Mouse (Mus musculus): ENCODE measurements around the gene Grid1. TPM values are rescaled to one million over a fixed set of nuclear protein-coding genes. Genes with fewer than 3 reads are reported as not detected.
A peak's percentile ranks its signal among the peaks of the same experiment; 100 is the strongest.

Gene Grid1
- polyA plus RNA-seq, 1 experiment: not detected

GRCm38 (mm10) chr14:34930040-34930719 is 110.3 kb downstream of the Grid1 start:
- H3K9me3 ChIP-seq: peaks cover 9% of the 10 kb centered on the region; the same call in 1 of the 2 replicates
- H3K4me1 ChIP-seq: no peaks in the 10 kb centered on the region
- no peak overlapping the region for H3K4me3 ChIP-seq (replicated peaks)
- H3K36me3 ChIP-seq (replicated peaks; ENCODE audit: low read length): no peaks in the 10 kb centered on the region
- H3K27me3 ChIP-seq (replicated peaks): no peaks in the 10 kb centered on the region
- TF ChIP-seq GATA1 (IDR thresholded peaks at IDR 0.05; ENCODE audit: borderline replicate concordance, low read length) (no peak), FLI1 (IDR thresholded peaks at IDR 0.05; ENCODE audit: low read length) (no peak)

DNA sequence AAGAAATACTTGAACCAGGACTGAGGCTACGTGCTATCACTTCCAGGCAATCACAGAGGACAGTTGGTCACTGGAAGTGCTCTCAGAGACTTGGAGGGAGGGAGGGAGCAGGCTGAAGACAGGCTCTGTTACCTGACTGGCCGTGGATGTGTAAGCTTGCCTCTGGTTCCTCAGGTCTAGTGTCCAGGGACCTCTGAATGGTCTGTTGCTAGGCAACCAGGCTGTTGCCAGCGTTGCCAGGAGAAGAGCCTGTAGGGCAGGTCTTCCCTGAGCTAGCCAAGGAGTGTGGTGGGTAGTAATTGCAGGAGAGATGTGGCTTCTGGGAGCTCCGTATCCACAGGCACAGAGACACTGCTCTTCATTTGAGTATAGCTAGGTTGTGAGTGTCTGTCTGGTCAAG is 113.3 kb downstream of the Grid1 start:
- Histone ChIP-seq H3K36me3 (replicated peaks; ENCODE audit: low read length) (no peaks in the 10 kb centered on the region), H3K27me3 (replicated peaks) (peaks cover 2% of the 10 kb centered on the region), H3K9me3 (peaks cover 6% of the 10 kb centered on the region; the same call in 1 of the 2 replicates), H3K4me3 (replicated peaks) (no peak overlapping the region), H3K4me1 (no peaks in the 10 kb centered on the region)
- TF ChIP-seq GATA1 (IDR thresholded peaks at IDR 0.05; ENCODE audit: borderline replicate concordance, low read length): no peak

GRCm38 (mm10) chr14:34936192-34936770 is 116.4 kb downstream of the Grid1 start:
- Histone ChIP-seq H3K27me3 (replicated peaks) (peaks cover 2% of the 10 kb centered on the region), H3K9me3 (0 out of 2 replicates have a peak, but pooled peaks cover 4% of the 10 kb centered on the region), H3K36me3 (replicated peaks; ENCODE audit: low read length) (no peaks in the 10 kb centered on the region), H3K4me3 (replicated peaks) (no peak overlapping the region), H3K4me1 (no peaks in the 10 kb centered on the region)
- TF ChIP-seq FLI1 (IDR thresholded peaks at IDR 0.05; ENCODE audit: low read length) (no peak), GATA1 (IDR thresholded peaks at IDR 0.05; ENCODE audit: borderline replicate concordance, low read length) (no peak)

GRCm38 (mm10) chr14:34944390-34944979 is 124.6 kb downstream of the Grid1 start:
- no peaks in the 10 kb centered on the region for H3K27me3 ChIP-seq (replicated peaks)
- no peak overlapping the region for H3K4me3 ChIP-seq (replicated peaks)
- no peaks in the 10 kb centered on the region for H3K4me1 ChIP-seq
- no peaks in the 10 kb centered on the region for H3K36me3 ChIP-seq (replicated peaks; ENCODE audit: low read length)
- H3K9me3 ChIP-seq: peaks cover 12% of the 10 kb centered on the region
- no peak for TF ChIP-seq GATA1 (IDR thresholded peaks at IDR 0.05; ENCODE audit: borderline replicate concordance, low read length)

- Histone ChIP-seq H3K9me3 (peaks cover 12% of the 10 kb centered on the region), H3K4me3 (replicated peaks) (peak overlapping the region; percentile 34), H3K36me3 (replicated peaks; ENCODE audit: low read length) (no peaks in the 10 kb centered on the region), H3K27me3 (replicated peaks) (no peaks in the 10 kb centered on the region), H3K4me1 (no peaks in the 10 kb centered on the region)
- no peak for TF ChIP-seq FLI1 (IDR thresholded peaks at IDR 0.05; ENCODE audit: low read length)
- TF ChIP-seq GATA1 (IDR thresholded peaks at IDR 0.05; ENCODE audit: borderline replicate concordance, low read length): no peak
Measured at GRCm38 (mm10) chr14:34945471-34946313, 125.8 kb downstream of the Grid1 start.

DNA sequence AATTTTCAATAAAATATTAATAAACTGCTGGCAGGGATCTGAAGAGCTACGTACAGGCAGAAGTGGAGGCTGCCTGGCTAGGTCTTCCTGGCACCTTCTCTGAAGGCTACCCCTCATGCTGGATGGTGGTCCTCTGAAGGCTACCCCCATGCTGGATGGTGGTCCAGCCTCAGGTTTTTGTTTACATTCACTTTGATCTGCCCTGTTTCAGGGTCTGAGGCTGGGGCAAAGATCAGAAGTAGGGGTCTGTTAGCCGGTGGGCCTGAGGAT is 126.3 kb downstream of the Grid1 start:
- no peak overlapping the region for H3K4me3 ChIP-seq (replicated peaks)
- TF ChIP-seq GATA1 (IDR thresholded peaks at IDR 0.05; ENCODE audit: borderline replicate concordance, low read length) (no peak), FLI1 (IDR thresholded peaks at IDR 0.05; ENCODE audit: low read length) (no peak)

GRCm38 (mm10) chr14:34948249-34948648 is 128.3 kb downstream of the Grid1 start:
- no peaks in the 10 kb centered on the region for H3K36me3 ChIP-seq (replicated peaks; ENCODE audit: low read length)

More for the DNA sequence above, 126.3 kb downstream of the Grid1 start:
- Histone ChIP-seq H3K27me3 (replicated peaks) (no peaks in the 10 kb centered on the region), H3K4me1 (no peaks in the 10 kb centered on the region), H3K9me3 (peaks cover 12% of the 10 kb centered on the region), H3K36me3 (replicated peaks; ENCODE audit: low read length) (no peaks in the 10 kb centered on the region)

DNA sequence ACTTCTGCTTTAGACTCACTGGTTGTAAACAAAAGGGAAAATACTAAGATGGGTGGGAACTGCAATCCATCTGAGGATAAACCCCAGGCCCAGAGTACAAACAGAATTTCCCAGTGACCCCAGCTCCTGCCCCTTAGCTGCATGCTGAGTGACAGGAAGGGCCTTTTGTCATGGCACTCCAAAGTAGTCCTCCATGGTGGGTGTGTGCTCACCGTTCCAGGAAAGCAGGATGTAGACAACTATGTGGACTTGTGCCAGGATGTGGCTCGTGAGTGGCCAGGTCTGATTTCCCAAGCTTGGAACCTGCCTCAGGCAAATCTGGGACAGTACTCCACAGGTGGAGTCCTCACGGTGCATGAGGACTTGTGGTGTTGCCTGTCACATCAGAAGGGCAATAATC is 132.4 kb downstream of the Grid1 start:
- Histone ChIP-seq H3K4me3 (replicated peaks) (no peak overlapping the region), H3K36me3 (replicated peaks; ENCODE audit: low read length) (no peaks in the 10 kb centered on the region)

More at GRCm38 (mm10) chr14:34948249-34948648, 128.3 kb downstream of the Grid1 start:
- TF ChIP-seq FLI1 (IDR thresholded peaks at IDR 0.05; ENCODE audit: low read length): no peak
- no peak for TF ChIP-seq GATA1 (IDR thresholded peaks at IDR 0.05; ENCODE audit: borderline replicate concordance, low read length)
- H3K9me3 ChIP-seq: peaks cover 12% of the 10 kb centered on the region
- H3K27me3 ChIP-seq (replicated peaks): no peaks in the 10 kb centered on the region
- H3K4me3 ChIP-seq (replicated peaks): no peak overlapping the region
- no peaks in the 10 kb centered on the region for H3K4me1 ChIP-seq

GRCm38 (mm10) chr14:34953566-34953965 is 133.7 kb downstream of the Grid1 start:
- Histone ChIP-seq H3K9me3 (no peaks in the 10 kb centered on the region), H3K4me1 (no peaks in the 10 kb centered on the region), H3K27me3 (replicated peaks) (no peaks in the 10 kb centered on the region), H3K4me3 (replicated peaks) (no peak overlapping the region), H3K36me3 (replicated peaks; ENCODE audit: low read length) (no peaks in the 10 kb centered on the region)
- TF ChIP-seq GATA1 (IDR thresholded peaks at IDR 0.05; ENCODE audit: borderline replicate concordance, low read length): no peak
- no peak for TF ChIP-seq FLI1 (IDR thresholded peaks at IDR 0.05; ENCODE audit: low read length)

More for the DNA sequence above, 132.4 kb downstream of the Grid1 start:
- Histone ChIP-seq H3K9me3 (no peaks in the 10 kb centered on the region), H3K4me1 (no peaks in the 10 kb centered on the region), H3K27me3 (replicated peaks) (no peaks in the 10 kb centered on the region)
- TF ChIP-seq GATA1 (IDR thresholded peaks at IDR 0.05; ENCODE audit: borderline replicate concordance, low read length): no peak
- no peak for TF ChIP-seq FLI1 (IDR thresholded peaks at IDR 0.05; ENCODE audit: low read length)
